Mouse (Mus musculus) intestine, postnatal 0 days (tissue): ENCODE measurements around the gene Pear1. TPM values are rescaled to one million over a fixed set of nuclear protein-coding genes. Genes with fewer than 3 reads are reported as not detected.

Experiments used
- ATAC-seq: fragments of 200-750 bp; cut with Nextera tagmentation; 2 replicates; pipeline ENCODE4 v1.8.0; 2017; ENCODE audit warnings: mild to moderate bottlenecking, moderate TSS enrichment, moderate library complexity
- H3K27ac ChIP-seq: fragments of 300-500 bp; sonication (generic); 2 replicates; pipeline ENCODE4 v1.5.1; 2014; ENCODE audit warnings: mild to moderate bottlenecking, low read depth, low read length, moderate library complexity
- H3K27me3 ChIP-seq: fragments of 300-500 bp; sonication (generic); replicated peaks from 2 replicates; pipeline ENCODE4 v1.6.1; 2014; ENCODE audit warnings: low read length, mixed read lengths; ENCODE audit not compliant: control insufficient read depth, insufficient read depth
- H3K36me3 ChIP-seq: fragments of 300-500 bp; sonication (generic); 2 replicates; pipeline ENCODE4 v1.6.1; 2014; ENCODE audit warnings: mild to moderate bottlenecking, moderate library complexity; ENCODE audit not compliant: control insufficient read depth, insufficient read depth
- H3K4me1 ChIP-seq: fragments of 300-500 bp; sonication (generic); replicated peaks from 2 replicates; pipeline ENCODE4 v1.6.1; 2014; ENCODE audit warnings: antibody characterized with exemption, low read length, mixed read lengths; ENCODE audit not compliant: control insufficient read depth, insufficient read depth
- H3K4me2 ChIP-seq: fragments of 300-500 bp; sonication (generic); replicated peaks from 2 replicates; pipeline ENCODE4 v1.6.1; 2014; ENCODE audit warnings: low read depth, mild to moderate bottlenecking, moderate library complexity
- H3K4me3 ChIP-seq: fragments of 300-500 bp; sonication (generic); 2 replicates; pipeline ENCODE4 v1.5.1; 2014; ENCODE audit warnings: low read depth, low read length
- H3K9ac ChIP-seq: fragments of 300-500 bp; sonication (generic); 2 replicates; pipeline ENCODE4 v1.6.1; 2014; ENCODE audit warnings: mild to moderate bottlenecking, low read depth, low read length
- H3K9me3 ChIP-seq: fragments of 300-500 bp; sonication (generic); 2 replicates; pipeline ENCODE4 v1.6.1; 2016; ENCODE audit warnings: mixed run types; ENCODE audit not compliant: control insufficient read depth
- CTCF ChIP-seq: sonication (generic); IDR thresholded peaks from 2 replicates; pipeline ENCODE4 v1.5.1; 2016; ENCODE audit warnings: low read depth, mild to moderate bottlenecking, control low read depth, antibody characterized with exemption, moderate library complexity
- WGBS: fragments of 180-500 bp; shearing (Covaris S2); extraction: QIAGEN DNeasy Blood & Tissue Kit; methylation state at CpG from one replicate; pipeline ENCODE4 v1.1.7; 2014; 5-methylcytosine and 5-hydroxymethylcytosine counted together
- polyA plus RNA-seq: library from polyadenylated mRNA; unstranded; fragments of >200 nt; fragmentation: Nextera tagmentation; extraction: Ambion mirVana; gene quantifications from 2 replicates; pipeline ENCODE4 v1.2.1, GENCODE M21; 2015

The Pear1 gene
- polyA plus RNA-seq, 1 experiment from 2014 or later, result 7.7 TPM

DNA sequence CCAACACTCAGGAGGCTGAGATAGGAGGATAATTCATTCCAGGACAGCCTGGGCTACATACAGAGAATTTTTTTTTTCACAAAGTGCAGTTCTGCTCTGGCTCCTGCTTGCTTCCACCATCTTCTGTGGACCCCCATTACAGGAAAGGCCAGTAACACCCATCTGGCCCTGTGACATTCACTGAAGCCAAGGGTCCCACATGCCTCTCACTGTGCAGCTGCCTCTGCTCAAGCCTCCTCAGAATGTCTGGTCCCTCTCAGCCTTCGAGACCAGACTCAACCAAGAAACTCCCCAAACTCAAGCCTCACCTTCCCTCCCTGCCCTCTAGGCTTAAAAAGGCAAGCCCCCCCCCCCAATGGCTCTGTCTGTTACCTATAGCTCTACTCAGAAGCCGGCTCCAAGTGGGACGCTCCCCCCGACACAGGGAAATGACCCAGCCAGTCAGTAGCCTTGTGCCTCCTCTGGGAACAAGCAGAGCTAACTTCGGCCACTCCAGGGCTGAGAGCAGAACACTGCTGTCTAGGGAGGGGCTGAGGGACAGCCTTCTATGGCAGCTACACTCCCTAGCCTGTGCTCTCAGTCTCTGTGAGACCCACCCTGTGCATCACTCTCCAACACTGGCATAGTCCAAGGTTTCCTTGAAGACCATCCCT lies 58.3 kb downstream of the Pear1 start:
- no peak for ATAC-seq
- Histone ChIP-seq H3K27ac (peak overlapping the region; percentile 21; the same call in 1 of the 2 replicates), H3K4me2 (peak overlapping the region; percentile 50; the same call in 1 of the 2 replicates), H3K9me3 (no peaks in the 10 kb centered on the region), H3K4me1 (0 out of 2 replicates have a peak, but pooled peaks cover 3% of the 10 kb centered on the region), H3K4me3 (no peak overlapping the region), H3K9ac (no peak overlapping the region), H3K36me3 (no peaks in the 10 kb centered on the region), H3K27me3 (no peaks in the 10 kb centered on the region)
- WGBS, result 73% methylated on average over 5 of the region's 5 CpGs
- no peak for TF ChIP-seq CTCF

DNA sequence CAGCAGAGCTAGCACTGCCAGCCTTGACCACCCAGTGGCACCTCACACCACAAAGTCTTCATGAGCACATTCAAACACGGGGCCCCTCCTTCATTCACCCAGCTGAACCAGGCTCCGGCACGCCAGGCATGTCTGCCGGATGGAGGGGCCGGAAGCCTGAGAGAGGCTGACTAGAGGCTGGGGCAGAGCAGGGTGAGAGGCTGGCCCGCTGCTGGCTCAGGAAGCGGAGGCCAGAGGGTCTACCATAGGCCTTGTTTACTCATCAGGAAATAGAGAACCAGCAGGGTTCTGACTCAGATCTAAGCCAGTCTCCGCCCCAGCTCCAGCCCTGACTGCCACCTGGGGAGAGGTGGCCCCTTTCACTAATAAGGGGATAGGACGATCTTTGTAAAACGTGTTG lies 59.0 kb downstream of the Pear1 start:
- 0 out of 2 replicates have a peak, but pooled peaks have one; percentile 31 for ATAC-seq
- WGBS, result 26% methylated on average over 10 of the region's 10 CpGs
- Histone ChIP-seq H3K9me3 (no peaks in the 10 kb centered on the region), H3K27ac (peak overlapping the region; percentile 79), H3K36me3 (no peaks in the 10 kb centered on the region), H3K4me3 (0 out of 2 replicates have a peak overlapping the region, but pooled peaks have one; percentile 7), H3K4me1 (0 out of 2 replicates have a peak, but pooled peaks cover 3% of the 10 kb centered on the region), H3K9ac (no peak overlapping the region), H3K4me2 (peak overlapping the region; percentile 50), H3K27me3 (no peaks in the 10 kb centered on the region)
- TF ChIP-seq CTCF, result no peak

DNA sequence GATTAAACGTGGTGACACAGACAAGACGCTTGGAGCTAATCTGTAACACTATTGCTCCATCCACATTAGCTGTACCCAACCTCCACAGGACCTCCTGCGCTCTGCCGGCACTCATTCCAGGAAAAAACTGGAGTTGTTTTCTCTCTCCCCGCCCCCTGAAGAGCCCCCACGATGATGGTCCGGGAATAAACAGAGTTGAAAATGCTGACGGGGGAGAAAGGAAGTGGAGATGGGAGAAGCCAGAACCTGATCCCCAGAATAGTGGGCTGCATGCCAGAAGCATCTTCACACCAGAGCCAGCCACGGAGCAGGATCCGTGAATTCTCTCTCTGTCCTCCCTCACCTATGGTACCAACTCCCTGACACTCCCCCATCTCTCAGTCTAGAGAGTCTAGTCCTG lies 59.6 kb downstream of the Pear1 start:
- no peaks in the 10 kb centered on the region for H3K36me3 ChIP-seq
- peak overlapping the region; percentile 79 for H3K27ac ChIP-seq
- H3K9me3 ChIP-seq, result no peaks in the 10 kb centered on the region
- H3K4me1 ChIP-seq, result 0 out of 2 replicates have a peak, but pooled peaks cover 3% of the 10 kb centered on the region
- no peaks in the 10 kb centered on the region for H3K27me3 ChIP-seq
- peak overlapping the region; percentile 50 for H3K4me2 ChIP-seq
- TF ChIP-seq CTCF, result no peak
- ATAC-seq, result no peak
- 0 out of 2 replicates have a peak overlapping the region, but pooled peaks have one; percentile 7 for H3K4me3 ChIP-seq
- no peak overlapping the region; the same call in 1 of the 2 replicates for H3K9ac ChIP-seq
- WGBS, result 32% methylated on average over 10 of the region's 10 CpGs

DNA sequence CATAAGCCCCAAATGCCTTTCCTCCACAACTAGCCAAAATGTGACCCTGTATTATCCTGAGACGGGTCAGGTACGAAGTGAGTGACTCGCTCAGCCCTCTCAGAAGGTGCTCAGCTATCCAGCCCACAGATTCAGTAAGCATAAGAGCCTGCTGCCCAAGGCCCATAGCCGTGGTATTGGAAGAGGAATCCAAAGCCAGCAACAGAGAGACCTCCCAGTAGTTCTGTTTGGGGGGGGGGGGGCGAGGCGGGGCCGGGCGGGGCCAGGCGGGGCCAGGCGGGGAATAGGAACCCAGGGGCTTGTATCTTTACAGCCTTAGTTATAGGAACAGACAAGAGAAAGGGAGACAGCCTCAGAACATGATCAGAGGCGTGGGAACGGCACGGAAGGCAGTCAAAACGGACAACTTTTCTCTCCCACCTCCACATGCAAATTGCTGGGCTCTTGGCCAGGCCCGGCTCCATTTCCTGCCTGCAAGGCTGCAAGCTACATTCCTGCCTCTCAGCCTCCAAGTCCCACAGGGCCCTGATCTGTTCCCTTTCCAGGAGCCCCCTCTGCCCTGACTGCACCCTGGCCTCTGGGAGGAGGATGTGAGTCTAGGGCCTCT lies 60.3 kb downstream of the Pear1 start:
- Histone ChIP-seq H3K9me3 (no peaks in the 10 kb centered on the region), H3K36me3 (no peaks in the 10 kb centered on the region), H3K27ac (peak overlapping the region; percentile 79), H3K4me2 (peak overlapping the region; percentile 50), H3K4me3 (0 out of 2 replicates have a peak overlapping the region, but pooled peaks have one; percentile 7), H3K9ac (no peak overlapping the region), H3K4me1 (0 out of 2 replicates have a peak, but pooled peaks cover 3% of the 10 kb centered on the region), H3K27me3 (no peaks in the 10 kb centered on the region)
- TF ChIP-seq CTCF, result peak; percentile 14; the same call in 1 of the 2 replicates
- WGBS, result 13% methylated on average over 15 of the region's 15 CpGs
- 0 out of 2 replicates have a peak, but pooled peaks have one; percentile 17 for ATAC-seq

DNA sequence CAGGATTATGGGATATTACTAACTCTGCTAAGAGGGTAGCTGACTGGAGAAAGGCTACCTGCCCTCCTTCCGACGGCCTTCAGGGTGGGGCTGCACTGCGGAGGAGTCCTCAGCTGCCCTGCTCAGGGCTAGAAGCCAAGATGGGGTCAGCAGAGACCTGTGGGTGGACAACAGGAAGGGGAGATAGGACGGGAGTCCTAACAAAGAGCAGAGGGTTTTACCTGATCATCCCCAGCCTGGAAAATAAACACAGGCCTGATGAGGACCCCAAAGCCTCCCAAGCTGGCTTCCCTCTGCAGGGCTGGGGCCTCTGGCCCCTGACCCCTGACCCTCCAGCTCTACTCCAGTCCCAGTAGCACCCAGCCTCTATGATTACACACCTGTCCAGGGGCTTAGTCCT lies 60.9 kb downstream of the Pear1 start:
- H3K9me3 ChIP-seq, result no peaks in the 10 kb centered on the region
- H3K27ac ChIP-seq, result 0 out of 2 replicates have a peak overlapping the region, but pooled peaks have one; percentile 79
- no peaks in the 10 kb centered on the region for H3K27me3 ChIP-seq
- no peak for TF ChIP-seq CTCF
- H3K9ac ChIP-seq, result no peak overlapping the region
- no peaks in the 10 kb centered on the region for H3K36me3 ChIP-seq
- 0 out of 2 replicates have a peak, but pooled peaks cover 3% of the 10 kb centered on the region for H3K4me1 ChIP-seq
- 56% methylated on average over 4 of the region's 4 CpGs for WGBS
- no peak for ATAC-seq
- peak overlapping the region; percentile 50 for H3K4me2 ChIP-seq
- no peak overlapping the region for H3K4me3 ChIP-seq
